Mouse (Mus musculus): ENCODE measurements at regions not wholly inside any gene's neighbourhood (a gene's known extent, or its start where the extent isn't known, plus 50 kb on each side); places are given as distances from the start of the nearest gene placed in this dataset.

DNA sequence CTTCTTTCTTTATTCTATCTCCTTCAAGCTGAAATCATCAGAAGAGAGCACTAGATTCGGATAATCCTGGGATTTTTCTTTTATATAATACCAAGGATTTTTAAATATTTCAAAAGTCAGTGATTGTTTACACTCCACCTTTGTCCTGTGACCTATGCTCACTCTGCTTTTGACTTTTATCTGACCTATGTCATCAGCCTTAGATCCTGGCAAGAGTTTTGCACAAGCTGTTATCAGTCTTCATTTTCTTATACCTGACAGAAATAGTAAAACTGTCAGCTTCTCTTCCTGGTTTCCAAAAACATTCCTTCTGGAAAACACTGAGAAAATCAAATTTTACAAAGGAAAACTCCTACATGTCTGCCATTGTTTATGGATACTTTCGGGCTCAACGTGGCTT lies 168.3 kb upstream of the Zic4 start:
- no peak for TF ChIP-seq EP300 (optimal IDR thresholded peaks at IDR 0.05)
- TF ChIP-seq CTCF (IDR thresholded peaks at IDR 0.05; ENCODE audit: low read depth): no peak

Measured in stomach, postnatal 0 days (tissue).